Mouse (Mus musculus): ENCODE data around the gene Hoxb6.

DNA sequence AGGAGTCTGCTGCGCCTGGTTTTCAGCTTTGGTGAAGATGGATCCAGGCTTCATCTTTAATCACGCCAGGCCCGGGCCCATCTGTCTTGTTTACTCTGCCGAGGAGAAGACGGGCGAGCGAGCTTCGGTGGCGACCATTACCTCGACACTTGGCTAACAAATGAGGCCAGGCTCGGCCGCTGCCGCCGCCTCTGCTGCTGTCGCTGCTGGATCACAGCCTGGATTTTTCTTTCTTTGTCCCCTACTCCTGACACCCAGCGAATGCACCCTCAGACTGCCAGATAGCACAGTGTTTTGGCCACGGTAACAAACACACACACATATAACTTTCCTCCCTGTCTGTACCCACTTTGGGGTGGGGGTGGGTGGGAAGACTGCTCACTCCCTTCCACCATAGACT lies 28.4 kb downstream of the Hoxb6 start:
- TF ChIP-seq CTCF (IDR thresholded peaks at IDR 0.05; ENCODE audit: borderline replicate concordance, control insufficient read depth, extremely low read depth, insufficient read depth, low read length, poor library complexity) (no peak), POLR2A (IDR thresholded peaks at IDR 0.05; ENCODE audit: control insufficient read depth, extremely low read depth, insufficient read depth, low read length, poor library complexity) (no peak)
